ENCODE assay signal across 8 mouse cellular contexts in the genomic region with DNA sequence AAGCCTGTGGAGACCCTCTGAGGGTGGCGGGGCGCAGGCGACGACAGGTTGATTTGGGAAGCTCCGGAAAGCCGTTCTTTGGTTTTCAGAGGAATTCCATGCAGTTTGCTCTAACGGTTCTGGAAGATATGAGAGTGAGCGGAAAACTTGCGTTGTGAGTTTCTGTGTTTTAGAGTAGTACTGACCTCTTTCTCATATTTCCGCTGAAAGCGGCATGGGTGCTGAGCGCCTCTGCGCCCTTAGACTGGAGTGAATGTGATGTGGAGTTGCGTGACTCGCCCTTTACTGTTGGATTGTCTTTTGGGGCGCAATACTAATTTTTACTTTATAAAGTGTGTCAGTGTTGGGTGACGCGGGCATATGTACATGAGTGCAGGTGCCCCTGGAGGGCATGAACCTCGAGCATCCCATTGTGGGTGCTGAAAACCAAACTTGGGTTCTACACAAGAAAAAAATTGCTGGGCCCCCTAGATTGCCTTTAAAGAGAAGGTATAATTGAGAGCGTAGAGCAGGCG. TPM values are rescaled to one million over a fixed set of nuclear protein-coding genes. Genes with fewer than 3 reads are reported as not detected.
DNase-seq lines count a peak whose midpoint lies in the region; ATAC-seq and TF ChIP-seq lines count a peak whose summit lies in the region.

No protein-coding gene starts in this region.

- peak overlapping the region; percentile 72 for H3K4me2 ChIP-seq in heart, embryonic 12.5 days
- peak overlapping the region; percentile 91 for H3K4me2 ChIP-seq in forebrain, embryonic 15.5 days (replicated peaks)
- H3K4me2 ChIP-seq in liver, embryonic 12.5 days = peak overlapping the region; percentile 79
- peak overlapping the region; percentile 84 for H3K4me2 ChIP-seq in stomach, embryonic 14.5 days (replicated peaks; ENCODE audit: low read depth, low read length)

- no peak for TF ChIP-seq CTCF in G1E (IDR thresholded peaks at IDR 0.05; ENCODE audit: low read depth, low read length)

- ATAC-seq in heart, embryonic 12.5 days (ENCODE audit: insufficient number of reproducible peaks, low FRiP score) = no peak
- ATAC-seq in G1E (ENCODE audit: extremely low read depth, insufficient number of reproducible peaks, low FRiP score, poor library complexity, severe bottlenecking) = no peak
- ATAC-seq in forebrain, embryonic 15.5 days (replicated peaks) = no peak
- ATAC-seq in liver, embryonic 12.5 days = no peak
- ATAC-seq in stomach, embryonic 14.5 days (ENCODE audit: insufficient number of reproducible peaks, insufficient read depth, low FRiP score, low read depth) = no peak

- no peak for DNase-seq in heart, adult 8-10 months (ENCODE audit: low spot score)
- no peak for DNase-seq in G1E (ENCODE audit: low spot score)
- DNase-seq in ovary, postnatal 36 days (ENCODE audit: low spot score) = no peak
- DNase-seq in embryo, embryonic 9.5 days (ENCODE audit: extremely low spot score) = no peak

- H3K27me3 ChIP-seq in heart, embryonic 12.5 days (replicated peaks) = no peaks in the 10 kb centered on the region
- no peaks in the 10 kb centered on the region for H3K27me3 ChIP-seq in G1E (ENCODE audit: insufficient read depth, low read length)
- H3K27me3 ChIP-seq in forebrain, embryonic 15.5 days = no peaks in the 10 kb centered on the region
- H3K27me3 ChIP-seq in liver, embryonic 12.5 days (replicated peaks) = no peaks in the 10 kb centered on the region
- H3K27me3 ChIP-seq in stomach, embryonic 14.5 days (ENCODE audit: control insufficient read depth, insufficient read depth, low read length) = no peaks in the 10 kb centered on the region

- H3K36me3 ChIP-seq in heart, embryonic 12.5 days = no peaks in the 10 kb centered on the region
- peaks cover 25% of the 10 kb centered on the region for H3K36me3 ChIP-seq in G1E (replicated peaks)
- no peaks in the 10 kb centered on the region for H3K36me3 ChIP-seq in forebrain, embryonic 15.5 days
- H3K36me3 ChIP-seq in liver, embryonic 12.5 days = peaks cover 42% of the 10 kb centered on the region
- H3K36me3 ChIP-seq in stomach, embryonic 14.5 days (ENCODE audit: control insufficient read depth, insufficient read depth, low read length) = peaks cover 3% of the 10 kb centered on the region; the same call in 1 of the 2 replicates

- 4% methylated on average over 21 of the region's 21 CpGs for WGBS in heart, embryonic 12.5 days
- WGBS in forebrain, embryonic 15.5 days = 3% methylated on average over 21 of the region's 21 CpGs
- WGBS in liver, embryonic 12.5 days (ENCODE audit: insufficient replicate concordance) = 6% methylated on average over 21 of the region's 21 CpGs
- WGBS in stomach, embryonic 14.5 days = 3% methylated on average over 21 of the region's 21 CpGs

- no peaks in the 10 kb centered on the region for H3K9me3 ChIP-seq in heart, embryonic 12.5 days (replicated peaks)
- 0 out of 2 replicates have a peak, but pooled peaks cover 2% of the 10 kb centered on the region for H3K9me3 ChIP-seq in G1E (replicated peaks)
- no peaks in the 10 kb centered on the region for H3K9me3 ChIP-seq in forebrain, embryonic 15.5 days
- H3K9me3 ChIP-seq in liver, embryonic 12.5 days (replicated peaks) = no peaks in the 10 kb centered on the region
- H3K9me3 ChIP-seq in stomach, embryonic 14.5 days (ENCODE audit: control insufficient read depth, low read depth, low read length) = no peaks in the 10 kb centered on the region

- H3K27ac ChIP-seq in heart, embryonic 12.5 days (ENCODE audit: poor library complexity, severe bottlenecking) = peak overlapping the region; percentile 95
- peak overlapping the region; percentile 87 for H3K27ac ChIP-seq in forebrain, embryonic 15.5 days (replicated peaks)
- peak overlapping the region; percentile 98 for H3K27ac ChIP-seq in liver, embryonic 12.5 days
- H3K27ac ChIP-seq in stomach, embryonic 14.5 days (ENCODE audit: low read length) = peak overlapping the region; percentile 96; the same call in 1 of the 2 replicates

- H3K4me1 ChIP-seq in heart, embryonic 12.5 days (replicated peaks) = peaks cover 6% of the 10 kb centered on the region; the same call in 1 of the 2 replicates
- H3K4me1 ChIP-seq in G1E (ENCODE audit: insufficient read depth, low read depth, low read length) = peaks cover 5% of the 10 kb centered on the region
- H3K4me1 ChIP-seq in forebrain, embryonic 15.5 days = peaks cover 24% of the 10 kb centered on the region
- H3K4me1 ChIP-seq in liver, embryonic 12.5 days = peaks cover 26% of the 10 kb centered on the region
- H3K4me1 ChIP-seq in stomach, embryonic 14.5 days (ENCODE audit: control insufficient read depth, insufficient read depth, low read length) = peaks cover 8% of the 10 kb centered on the region

- H3K9ac ChIP-seq in heart, embryonic 12.5 days = peak overlapping the region; percentile 93
- peak overlapping the region; percentile 78 for H3K9ac ChIP-seq in forebrain, embryonic 15.5 days (replicated peaks)
- H3K9ac ChIP-seq in liver, embryonic 12.5 days = peak overlapping the region; percentile 99
- H3K9ac ChIP-seq in stomach, embryonic 14.5 days (replicated peaks; ENCODE audit: low read depth, low read length) = peak overlapping the region; percentile 93

- peak overlapping the region; percentile 78 for H3K4me3 ChIP-seq in heart, embryonic 12.5 days
- H3K4me3 ChIP-seq in G1E (ENCODE audit: low read depth, low read length) = peak overlapping the region; percentile 98
- peak overlapping the region; percentile 71 for H3K4me3 ChIP-seq in forebrain, embryonic 15.5 days
- H3K4me3 ChIP-seq in liver, embryonic 12.5 days = peak overlapping the region; percentile 100
- H3K4me3 ChIP-seq in stomach, embryonic 14.5 days (ENCODE audit: low read depth, low read length) = peak overlapping the region; percentile 98

RNA-seq across cellular contexts. Expression of a gene that starts 1.8 kb away (rescaled TPM):
- polyA plus RNA-seq in heart, embryonic 12.5 days (2016; fragmentation: Nextera tagmentation; extraction: Ambion mirVana) = 177 TPM in 2 replicates
- total RNA-seq in heart, adult 8-10 months (2022) = 10 to 100 TPM; 10.0 to 12.2 (median 11.4) TPM
- total RNA-seq in G1E (2014; fragmentation: Nextera tagmentation) = 591 and 614 TPM in 2 replicates
- total RNA-seq in G1E (2017) = 364 and 430 TPM in 2 replicates
- 98.6 and 99.9 TPM in 2 replicates for polyA plus RNA-seq in G1E (2012)
- polyA plus RNA-seq in forebrain, embryonic 15.5 days (2015; fragmentation: Nextera tagmentation; extraction: Ambion mirVana) = 102 and 106 TPM in 2 replicates
- polyA plus RNA-seq in liver, embryonic 12.5 days (2016; fragmentation: Nextera tagmentation; extraction: Ambion mirVana) = 178 and 181 TPM in 2 replicates
- polyA plus RNA-seq in stomach, embryonic 14.5 days (2014; fragmentation: Nextera tagmentation; extraction: Ambion mirVana) = 152 and 154 TPM in 2 replicates

RNA-seq across cellular contexts. Expression of a gene that starts 1.9 kb away (rescaled TPM):
- polyA plus RNA-seq in heart, embryonic 12.5 days (2016; fragmentation: Nextera tagmentation; extraction: Ambion mirVana) = 9.0 and 10.0 TPM in 2 replicates
- 1 to 10 TPM; 3.9 to 8.2 (median 5.2) TPM for total RNA-seq in heart, adult 8-10 months (2022)
- total RNA-seq in G1E (2014; fragmentation: Nextera tagmentation) (21.7 and 66.1 TPM in 2 replicates), G1E (2017) (14.8 and 17.6 TPM in 2 replicates)
- 0.32 and 0.56 TPM in 2 replicates for polyA plus RNA-seq in G1E (2012)
- polyA plus RNA-seq in forebrain, embryonic 15.5 days (2015; fragmentation: Nextera tagmentation; extraction: Ambion mirVana) = 10.9 and 11.7 TPM in 2 replicates
- polyA plus RNA-seq in liver, embryonic 12.5 days (2016; fragmentation: Nextera tagmentation; extraction: Ambion mirVana) = 6.8 and 7.1 TPM in 2 replicates
- 16.9 and 17.6 TPM in 2 replicates for polyA plus RNA-seq in stomach, embryonic 14.5 days (2014; fragmentation: Nextera tagmentation; extraction: Ambion mirVana)

RNA-seq across cellular contexts. Expression of a gene that starts 38.3 kb away (rescaled TPM):
- 100 and 105 TPM in 2 replicates for polyA plus RNA-seq in heart, embryonic 12.5 days (2016; fragmentation: Nextera tagmentation; extraction: Ambion mirVana)
- total RNA-seq in heart, adult 8-10 months (2022) = 1 to 10 TPM in 2 of 4 experiments, under 1 TPM in 2; 0.90 to 2.7 (median 1.3) TPM
- total RNA-seq in G1E (2014; fragmentation: Nextera tagmentation) = 126 and 158 TPM in 2 replicates
- total RNA-seq in G1E (2017) = 32.8 and 35.7 TPM in 2 replicates
- 9.6 and 11.1 TPM in 2 replicates for polyA plus RNA-seq in G1E (2012)
- polyA plus RNA-seq in forebrain, embryonic 15.5 days (2015; fragmentation: Nextera tagmentation; extraction: Ambion mirVana) = 85.1 and 85.4 TPM in 2 replicates
- polyA plus RNA-seq in liver, embryonic 12.5 days (2016; fragmentation: Nextera tagmentation; extraction: Ambion mirVana) = 162 and 164 TPM in 2 replicates
- polyA plus RNA-seq in stomach, embryonic 14.5 days (2014; fragmentation: Nextera tagmentation; extraction: Ambion mirVana) = 103 and 109 TPM in 2 replicates
